Mouse (Mus musculus) kidney, adult 8-10 months (tissue): Measurements from ENCODE around the gene Aes.

Experiments
- DNase-seq, 2 experiments: peaks; one replicate each; pipeline ENCODE4 v3.0.0; 2022

Aes gene

GRCm38 (mm10) chr10:81569507-81570237, 10.4 kb downstream of the Aes start:
- DNase-seq: no peak

DNA sequence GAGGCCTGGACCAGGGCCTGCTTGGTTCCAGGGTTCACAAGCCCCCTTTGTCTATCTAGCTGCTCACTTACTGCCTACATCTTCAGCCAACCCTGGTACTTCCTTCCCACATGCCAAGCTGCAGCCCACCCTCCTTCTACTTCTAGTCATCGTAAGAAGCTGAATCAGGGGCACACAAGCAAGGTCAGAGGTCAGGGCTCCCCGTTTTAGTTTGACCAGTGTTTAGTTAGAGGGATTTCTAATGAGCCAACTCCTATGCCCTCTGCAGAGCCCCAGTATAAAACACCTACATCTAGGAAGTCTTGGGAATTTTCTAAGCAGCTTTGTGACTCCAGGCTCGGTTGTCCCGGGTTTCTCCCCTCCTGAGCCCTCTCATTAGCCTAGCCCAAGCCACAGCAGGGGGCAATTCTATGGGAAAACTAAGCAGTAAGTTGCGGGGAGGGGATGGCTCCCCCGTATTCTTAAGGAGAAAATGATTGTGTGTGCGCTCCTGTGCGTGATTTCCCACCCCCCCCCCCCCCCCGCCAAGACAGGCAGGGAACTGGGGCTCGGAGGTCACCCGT, 11.0 kb downstream of the Aes start:
- DNase-seq: peak in 1 of 2 experiments; percentile 44

GRCm38 (mm10) chr10:81570831-81571500, 11.7 kb downstream of the Aes start:
- DNase-seq: peak; percentile 96 to 97

GRCm38 (mm10) chr10:81571501-81571876, 12.2 kb downstream of the Aes start:
- peak; percentile 98 to 99 for DNase-seq

DNA sequence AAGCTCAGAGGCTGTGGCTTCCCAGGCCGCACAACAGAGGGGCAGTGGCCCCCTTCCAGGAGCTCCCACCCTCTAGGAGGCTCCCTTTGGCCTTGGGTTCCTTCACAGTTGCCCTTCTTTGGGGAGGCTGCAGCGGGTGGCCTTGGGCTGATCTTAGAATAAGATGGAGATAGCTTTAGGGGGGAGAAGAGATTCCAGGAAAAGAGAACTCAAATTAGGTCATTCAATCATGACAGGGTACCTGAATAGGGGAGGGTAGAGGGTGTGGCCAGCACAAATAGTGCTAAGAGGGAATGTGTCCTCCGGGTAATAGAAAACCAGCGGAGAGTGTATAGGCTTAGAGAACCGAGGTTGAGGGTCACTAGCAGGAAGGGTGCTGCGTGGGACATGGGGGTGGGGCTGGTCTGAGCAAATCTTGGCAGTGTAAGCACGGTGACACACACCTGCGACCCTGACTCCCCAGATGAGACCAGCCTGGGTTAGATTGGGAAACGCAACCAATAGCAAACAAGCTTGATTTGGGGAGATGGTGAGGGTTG, 12.9 kb downstream of the Aes start:
- DNase-seq: peak in 1 of 2 experiments; percentile 54

DNA sequence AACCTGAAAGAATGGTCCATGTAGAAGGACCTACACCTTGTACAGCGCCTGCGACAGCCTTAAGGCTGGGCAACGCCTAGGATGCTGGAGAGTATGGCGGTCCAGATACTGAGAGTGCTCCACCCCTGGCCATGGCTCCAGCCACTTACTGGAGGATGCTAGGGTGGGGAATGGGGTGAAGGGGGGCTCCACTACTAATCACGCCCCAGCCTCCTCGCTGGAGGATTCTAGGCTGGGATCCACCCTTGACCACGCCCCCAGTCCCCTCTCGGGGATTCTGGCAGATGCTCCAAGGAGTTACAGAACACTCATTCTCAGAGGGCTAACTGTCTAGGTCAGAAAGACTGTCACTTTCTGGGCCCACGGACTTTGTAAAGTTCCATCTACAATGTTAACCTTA, 13.7 kb downstream of the Aes start:
- DNase-seq: no peak

GRCm38 (mm10) chr10:81574081-81575056, 15.1 kb downstream of the Aes start, which contains the start of gene Tle2:
Gene Tle2 (plus strand): TSS chr10:81574561.
- no peak for DNase-seq

DNA sequence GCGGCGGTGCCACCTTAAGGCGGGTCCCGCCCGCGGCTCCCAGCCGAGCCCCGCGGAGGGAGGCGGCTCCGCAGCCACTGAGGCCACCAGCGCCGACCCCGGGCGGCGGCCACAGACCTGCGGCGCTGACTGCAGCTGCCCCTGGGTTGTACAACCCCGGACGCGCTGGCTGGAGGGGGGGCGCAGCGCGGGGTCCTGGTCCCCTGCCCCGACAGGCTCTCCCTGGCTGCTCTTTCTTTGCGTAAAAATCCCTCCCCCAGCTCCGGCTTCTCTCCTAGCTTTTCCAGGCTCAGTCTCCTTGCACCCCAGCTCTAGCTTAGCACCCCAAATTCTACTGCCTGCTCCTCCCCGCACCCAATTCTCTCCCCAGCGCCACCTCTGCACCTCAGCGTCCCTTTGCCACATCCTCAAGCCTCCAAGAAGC, 15.9 kb downstream of the Aes start:
- DNase-seq: no peak

- DNase-seq: peak in 1 of 2 experiments; percentile 46
Observed at GRCm38 (mm10) chr10:81575695-81576094, 16.4 kb downstream of the Aes start.

GRCm38 (mm10) chr10:81579967-81580366, 20.7 kb downstream of the Aes start:
- DNase-seq: no peak

DNA sequence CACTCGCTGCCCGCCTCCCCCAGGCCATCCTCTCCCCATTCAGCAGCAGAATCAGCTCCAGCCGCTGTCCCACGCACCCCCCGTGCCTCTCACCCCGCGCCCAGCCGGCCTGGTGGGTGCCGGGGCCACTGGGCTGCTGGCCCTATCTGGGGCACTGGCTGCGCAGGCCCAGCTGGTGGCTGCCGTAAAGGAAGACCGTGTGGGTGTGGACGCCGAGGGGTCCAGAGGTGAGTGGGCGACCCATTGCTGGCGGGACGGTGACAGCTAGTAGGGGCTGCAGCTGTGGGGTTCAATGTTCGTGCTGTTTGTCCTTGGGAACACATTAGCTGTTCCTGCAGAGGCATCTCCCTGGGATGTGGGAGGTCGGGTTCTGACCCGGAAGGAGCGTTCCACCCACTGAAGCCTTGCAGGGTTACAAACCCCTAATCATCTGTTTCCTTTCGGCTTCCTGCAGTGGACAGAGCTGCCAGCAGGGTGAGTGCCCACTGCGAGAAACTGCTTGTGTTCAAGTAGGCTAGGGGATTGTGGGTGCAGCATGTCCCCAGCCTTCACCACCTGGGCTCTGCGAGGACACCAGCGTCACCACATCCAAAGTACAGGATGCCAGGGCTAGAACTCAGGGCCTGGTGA, 21.3 kb downstream of the Aes start:
- no peak for DNase-seq

DNA sequence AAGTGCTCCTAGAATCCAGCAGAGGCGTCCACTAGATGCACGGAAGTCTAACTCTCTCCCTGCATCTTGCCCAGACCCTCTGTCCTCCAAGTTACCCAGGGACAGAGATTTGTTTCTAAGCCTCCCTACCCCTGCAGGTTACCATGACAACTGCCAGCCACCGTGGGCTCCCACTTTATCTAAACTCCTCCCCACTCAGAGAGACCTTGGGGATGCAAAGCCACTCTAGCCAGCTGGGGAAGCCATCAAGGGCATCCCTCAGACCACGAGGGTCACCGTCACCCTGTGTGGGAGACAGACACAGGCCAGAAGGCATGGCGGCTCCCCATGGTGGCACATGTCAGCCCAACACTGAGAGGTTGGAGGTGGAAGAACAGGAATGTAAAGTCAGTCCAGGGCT, 24.1 kb downstream of the Aes start:
- no peak for DNase-seq

- no peak for DNase-seq
Observed at GRCm38 (mm10) chr10:81588739-81589138, 29.5 kb downstream of the Aes start.

DNA sequence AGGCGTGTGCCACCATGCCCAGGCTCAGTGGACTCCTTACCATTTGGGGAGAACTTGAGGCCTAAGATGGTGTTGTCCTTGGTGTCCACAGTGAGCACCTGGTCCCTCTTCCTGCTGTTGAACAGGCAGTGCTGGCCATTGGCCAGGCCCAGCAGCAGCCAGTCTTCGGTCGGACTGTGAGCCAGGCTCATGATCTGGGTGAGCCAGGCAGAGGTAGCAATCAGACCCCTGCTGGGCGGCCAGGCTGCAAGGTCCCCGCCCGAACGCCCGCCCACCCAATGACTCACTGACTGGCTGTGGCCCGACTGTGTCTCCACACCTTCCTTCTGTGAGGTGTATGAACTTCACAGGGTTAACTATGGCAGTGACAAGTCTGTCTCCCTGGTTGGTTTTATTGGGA, 32.6 kb downstream of the Aes start:
- no peak for DNase-seq

DNA sequence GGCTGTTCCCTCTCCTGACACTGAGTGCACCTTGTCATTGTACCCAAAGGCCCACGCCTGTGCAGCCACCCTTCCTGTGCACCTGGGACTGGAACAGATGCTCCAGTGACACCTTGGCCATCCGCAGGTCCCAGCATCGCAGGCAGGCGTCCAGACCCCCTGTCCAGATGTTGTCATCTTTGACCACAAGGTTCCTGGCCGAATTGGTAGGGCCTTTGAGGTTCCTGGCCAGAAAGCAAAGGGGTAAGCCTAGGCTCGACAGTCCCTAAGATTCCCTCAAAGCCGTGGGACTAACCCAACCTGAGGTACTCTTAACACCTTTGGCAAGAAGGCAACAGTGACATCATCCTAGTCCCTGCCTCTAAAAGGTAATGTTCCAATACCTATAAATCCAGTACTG, 33.3 kb downstream of the Aes start:
- no peak for DNase-seq

GRCm38 (mm10) chr10:81593223-81593622, 33.9 kb downstream of the Aes start:
- DNase-seq: no peak

GRCm38 (mm10) chr10:81593935-81594334, 34.6 kb downstream of the Aes start:
- DNase-seq: no peak

DNA sequence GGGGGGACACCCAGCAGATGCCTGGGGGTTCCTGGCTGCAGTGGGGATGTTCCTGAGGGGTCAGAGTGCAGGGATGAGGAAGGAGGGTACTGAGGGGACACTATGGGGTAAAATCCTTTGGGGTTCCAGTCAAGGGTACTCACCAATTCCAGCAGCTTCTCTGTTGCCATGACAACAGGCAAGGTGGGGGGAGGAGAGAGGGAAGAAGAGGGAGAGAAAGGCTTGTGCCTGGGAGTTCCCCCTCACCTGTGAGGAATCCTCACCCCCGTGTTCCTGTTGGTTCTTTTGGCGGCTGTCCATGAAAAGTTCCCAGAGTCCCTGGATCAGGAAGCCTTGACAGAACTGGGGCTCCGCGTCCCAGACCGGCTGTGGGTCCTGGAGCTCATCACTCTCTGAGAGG, 36.3 kb downstream of the Aes start:
- DNase-seq: no peak

- no peak for DNase-seq
Observed at GRCm38 (mm10) chr10:81596611-81597010, 37.3 kb downstream of the Aes start.

DNA sequence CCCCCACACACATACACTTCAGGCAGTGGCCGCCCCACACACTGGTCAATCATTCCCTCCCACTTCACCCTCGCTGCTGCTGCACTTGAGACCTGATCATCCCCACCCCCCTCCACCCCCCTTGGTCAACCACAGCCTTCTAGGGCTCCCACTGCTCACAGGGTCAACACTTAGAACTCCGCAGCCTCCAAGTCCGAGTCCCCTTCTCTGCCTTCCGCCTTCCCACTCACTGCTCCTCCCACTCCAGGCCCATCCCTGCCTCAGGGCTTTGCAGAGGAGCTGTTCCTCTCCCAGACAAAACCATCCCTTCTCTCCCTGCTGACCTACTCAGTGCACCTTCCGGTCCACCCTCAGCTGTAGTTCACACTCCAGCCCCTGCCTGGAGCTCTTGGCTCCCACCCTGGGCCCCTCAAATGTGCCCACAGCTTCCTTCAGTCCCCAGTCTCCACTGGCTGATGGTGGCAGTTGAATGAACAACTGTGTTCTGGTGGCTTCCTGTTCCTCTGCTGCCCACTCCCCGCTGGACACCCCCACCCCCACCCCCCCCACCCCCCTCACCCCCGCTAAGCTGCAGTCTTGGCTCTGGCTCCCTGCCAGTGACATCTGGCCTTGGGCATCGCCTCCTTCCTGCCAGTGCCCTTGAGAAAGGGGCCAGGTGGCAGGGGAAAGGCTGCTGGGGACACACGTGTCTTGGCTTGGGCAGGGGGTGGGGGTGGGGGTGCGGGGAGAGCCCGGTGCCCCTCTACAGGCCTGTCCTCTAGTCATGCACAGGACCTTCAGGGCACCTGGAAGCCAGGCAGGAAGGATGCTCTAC, 38.1 kb downstream of the Aes start:
- no peak for DNase-seq

- DNase-seq: no peak
Observed at GRCm38 (mm10) chr10:81598342-81598741, 39.1 kb downstream of the Aes start.
